ENCODE assay signal across 9 mouse cellular contexts in the genomic region with DNA sequence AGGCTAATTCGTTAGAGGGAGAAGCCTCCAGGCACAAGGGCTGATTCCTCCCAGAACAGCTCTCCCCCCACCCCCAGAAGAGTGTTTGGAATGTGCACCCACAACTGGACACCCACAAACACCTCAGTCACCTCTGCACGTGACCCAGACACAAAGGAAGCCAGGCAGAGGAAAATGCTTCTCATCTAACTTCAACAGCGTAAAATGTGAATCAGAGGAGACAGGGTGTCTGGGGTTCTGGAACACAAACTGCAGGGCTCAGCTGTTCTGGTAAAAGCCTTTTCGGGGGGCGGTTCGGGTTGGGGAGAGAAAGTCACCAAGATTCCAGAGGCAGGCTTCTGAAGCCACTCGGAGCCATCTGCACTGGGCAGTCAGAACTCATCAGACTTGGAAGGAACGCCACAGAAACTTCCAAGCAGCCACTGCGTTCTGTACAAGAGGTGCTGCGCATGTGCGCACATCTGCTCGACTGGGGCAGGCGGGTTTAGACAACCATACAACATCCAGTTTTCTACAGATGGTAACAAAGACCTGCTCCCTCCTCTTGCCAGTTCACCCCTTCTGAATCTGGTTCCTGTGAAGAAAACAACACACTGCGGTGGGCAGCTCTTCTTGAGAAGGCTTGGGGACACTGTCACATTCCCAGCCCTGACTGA. TPM values are rescaled to one million over a fixed set of nuclear protein-coding genes. Genes with fewer than 3 reads are reported as not detected.
A peak's percentile ranks its signal among the peaks of the same experiment; 100 is the strongest.
DNase-seq lines count a peak whose midpoint lies in the region; ATAC-seq lines count a peak whose summit lies in the region.
"Had no signal": no experiment of that assay in that cellular context is flagged by ENCODE, and none has a peak within 500 bp of the region (broad histone marks: within the 10 kb centered on the region; RNA-seq: fewer than 3 reads in every experiment).

No protein-coding gene starts in this region.

- H3K4me2 ChIP-seq in intestine, embryonic 15.5 days (replicated peaks), result peak overlapping the region; percentile 33
- peak overlapping the region; percentile 5; the same call in 1 of the 2 replicates for H3K4me2 ChIP-seq in neural tube, embryonic 15.5 days
- H3K4me2 ChIP-seq: lung, embryonic 15.5 days had no signal

- H3K4me1 ChIP-seq in intestine, embryonic 15.5 days (replicated peaks), result 0 out of 2 replicates have a peak, but pooled peaks cover 7% of the 10 kb centered on the region
- peaks cover 17% of the 10 kb centered on the region; the same call in 1 of the 2 replicates for H3K4me1 ChIP-seq in neural tube, embryonic 15.5 days
- H3K4me1 ChIP-seq: lung, embryonic 15.5 days had no signal

- H3K36me3 ChIP-seq in intestine, embryonic 15.5 days, result no peaks in the 10 kb centered on the region
- H3K36me3 ChIP-seq in neural tube, embryonic 15.5 days, result no peaks in the 10 kb centered on the region
- H3K36me3 ChIP-seq: lung, embryonic 15.5 days had no signal

- no peak for ATAC-seq in intestine, embryonic 15.5 days
- no peak for ATAC-seq in neural tube, embryonic 15.5 days (ENCODE audit: low FRiP score)
- no peak for ATAC-seq in erythroid progenitor cell, adult 5-6 weeks (replicated peaks; ENCODE audit: low FRiP score, poor library complexity, severe bottlenecking)

- WGBS in intestine, embryonic 15.5 days, result 50% methylated on average over 14 of the region's 14 CpGs
- WGBS in neural tube, embryonic 15.5 days, result 55% methylated on average over 14 of the region's 14 CpGs

- DNase-seq in heart, postnatal 14 days, result peak; percentile 31 to 40
- no peak for DNase-seq in heart, adult 11 months
- DNase-seq in thymus, postnatal 4 days, result peak; percentile 49
- DNase-seq in thymus, adult 18-20 months, result no peak
- DNase-seq in cerebellum, postnatal 4 days (ENCODE audit: low spot score in 2 of 2), result no peak

- no peaks in the 10 kb centered on the region for H3K9me3 ChIP-seq in intestine, embryonic 15.5 days
- no peaks in the 10 kb centered on the region for H3K9me3 ChIP-seq in neural tube, embryonic 15.5 days (replicated peaks)
- H3K9me3 ChIP-seq: lung, embryonic 15.5 days had no signal

- no peaks in the 10 kb centered on the region for H3K27me3 ChIP-seq in intestine, embryonic 15.5 days (replicated peaks)
- H3K27me3 ChIP-seq in neural tube, embryonic 15.5 days (replicated peaks), result no peaks in the 10 kb centered on the region
- H3K27me3 ChIP-seq: lung, embryonic 15.5 days had no signal

- no peak overlapping the region for H3K9ac ChIP-seq in intestine, embryonic 15.5 days
- H3K9ac ChIP-seq in neural tube, embryonic 15.5 days (replicated peaks), result no peak overlapping the region
- H3K9ac ChIP-seq: lung, embryonic 15.5 days had no signal

- H3K27ac ChIP-seq in intestine, embryonic 15.5 days, result no peak overlapping the region; the same call in 1 of the 2 replicates
- peak overlapping the region; percentile 46; the same call in 1 of the 2 replicates for H3K27ac ChIP-seq in neural tube, embryonic 15.5 days (replicated peaks)
- H3K27ac ChIP-seq: lung, embryonic 15.5 days had no signal

- no peak overlapping the region for H3K4me3 ChIP-seq in intestine, embryonic 15.5 days (replicated peaks)
- no peak overlapping the region for H3K4me3 ChIP-seq in neural tube, embryonic 15.5 days (replicated peaks)
- H3K4me3 ChIP-seq: lung, embryonic 15.5 days had no signal

- intact Hi-C loops in heart, postnatal 14 days (cut with DNase I), result no loop called here

RNA-seq across cellular contexts. Expression of gene Txk, which starts 56.0 kb away (rescaled TPM):
- 1 to 10 TPM in 1 of 2 experiments, under 1 TPM in 1; 0.05 to 1.0 TPM for total RNA-seq in heart, postnatal 14 days (2021)
- 0.39 and 0.57 TPM in 2 replicates for polyA plus RNA-seq in intestine, embryonic 15.5 days (2015; fragmentation: Nextera tagmentation; extraction: Ambion mirVana)
- polyA plus RNA-seq in neural tube, embryonic 15.5 days (2015; fragmentation: Nextera tagmentation; extraction: Ambion mirVana), result 0.13 and 2.5 TPM in 2 replicates
- total RNA-seq in erythroid progenitor cell, adult 5-6 weeks (2015; ENCODE audit: low replicate concordance), result 5.9 TPM in 1 of 2 replicates, not detected in the other
- total RNA-seq in erythroid progenitor cell, adult 5-6 weeks (2017; ENCODE audit: low replicate concordance), result 1.3 TPM in 1 of 2 replicates, not detected in the other

RNA-seq across cellular contexts. Expression of gene Tec, which starts 59.7 kb away (rescaled TPM):
- 10 to 100 TPM; 11.0 to 11.9 TPM for total RNA-seq in heart, postnatal 14 days (2021)
- polyA plus RNA-seq in intestine, embryonic 15.5 days (2015; fragmentation: Nextera tagmentation; extraction: Ambion mirVana), result 12.8 and 13.0 TPM in 2 replicates
- polyA plus RNA-seq in neural tube, embryonic 15.5 days (2015; fragmentation: Nextera tagmentation; extraction: Ambion mirVana), result 8.8 and 11.5 TPM in 2 replicates
- 2.5 and 10.8 TPM in 2 replicates for total RNA-seq in erythroid progenitor cell, adult 5-6 weeks (2015; ENCODE audit: low replicate concordance)
- total RNA-seq in erythroid progenitor cell, adult 5-6 weeks (2017; ENCODE audit: low replicate concordance), result 2.4 and 5.7 TPM in 2 replicates

Comparison
In these comparisons a context has a peak if more than half of its experiments do, and no peak if none do; other contexts are left out.
1. DNase-seq: peak in heart, postnatal 14 days (2 of 2) and thymus, postnatal 4 days (single experiment); none in heart, adult 11 months (single experiment), thymus, adult 18-20 months (0 of 2) and cerebellum, postnatal 4 days (0 of 2).